Mouse (Mus musculus) ES-E14 (cell line): Measurements from ENCODE around the gene Cux1. TPM values are rescaled to one million over a fixed set of nuclear protein-coding genes. Genes with fewer than 3 reads are reported as not detected.

Experiments
- DNase-seq: peaks from one replicate; pipeline ENCODE4 v3.0.0-alpha.2; 2013; ENCODE audit warnings: low read depth, low spot score
- H3K27ac ChIP-seq: 2 replicates; pipeline ENCODE4 v1.5.1; 2012; ENCODE audit warnings: low read depth, mild to moderate bottlenecking, low read length, moderate library complexity, mixed read lengths; ENCODE audit not compliant: poor library complexity, insufficient read depth, severe bottlenecking
- H3K36me3 ChIP-seq: 2 replicates; pipeline ENCODE4 v1.6.1; 2012; ENCODE audit warnings: mild to moderate bottlenecking, low read length, moderate library complexity, mixed read lengths; ENCODE audit not compliant: control insufficient read depth, poor library complexity, insufficient read depth, severe bottlenecking
- H3K4me1 ChIP-seq, 2 experiments: fragments of 150-350 bp in 1 of 2; sonication (generic) in 1 of 2; 2 replicates each; pipeline ENCODE4 v1.6.1; 2012; ENCODE audit warnings: low read length in 2 of 2, mild to moderate bottlenecking in 1 of 2, mixed read lengths in 1 of 2; ENCODE audit not compliant: control insufficient read depth in 2 of 2, insufficient read depth in 2 of 2, poor library complexity in 1 of 2
- H3K4me3 ChIP-seq, 2 experiments: fragments of 150-350 bp in 1 of 2; sonication (generic) in 1 of 2; 2 replicates each; pipeline ENCODE4 v1.5.1; 2012; ENCODE audit warnings: low read length in 2 of 2, low read depth in 1 of 2, mild to moderate bottlenecking in 1 of 2, mixed read lengths in 1 of 2; ENCODE audit not compliant: insufficient read depth in 1 of 2, poor library complexity in 1 of 2, severe bottlenecking in 1 of 2
- H3K9ac ChIP-seq: 2 replicates; pipeline ENCODE4 v1.6.1; 2012; ENCODE audit warnings: low read depth, mild to moderate bottlenecking, low read length, mixed read lengths; ENCODE audit not compliant: poor library complexity, insufficient read depth, severe bottlenecking
- H3K9me3 ChIP-seq: fragments of 150-350 bp; sonication (generic); 2 replicates; pipeline ENCODE4 v1.6.1; 2012; ENCODE audit warnings: low read depth, mild to moderate bottlenecking, low read length; ENCODE audit not compliant: control insufficient read depth, insufficient read depth
- CHD2 ChIP-seq: IDR thresholded peaks from 2 replicates; pipeline ENCODE4 v1.6.1; 2014; ENCODE audit warnings: mild to moderate bottlenecking, low read depth, low read length, inconsistent platforms
- HCFC1 ChIP-seq: IDR thresholded peaks from 2 replicates; pipeline ENCODE4 v1.6.1; 2012; ENCODE audit warnings: low read length, inconsistent platforms, borderline replicate concordance; ENCODE audit not compliant: insufficient read depth
- MAFK ChIP-seq: IDR thresholded peaks from 2 replicates; pipeline ENCODE4 v1.6.1; 2014; ENCODE audit warnings: mild to moderate bottlenecking, low read depth, low read length, inconsistent platforms; ENCODE audit not compliant: insufficient read depth
- ZC3H11A ChIP-seq: IDR thresholded peaks from 2 replicates; pipeline ENCODE4 v1.6.1; 2012; ENCODE audit warnings: low read depth, mild to moderate bottlenecking, inconsistent platforms, low read length, borderline replicate concordance
- ZNF384 ChIP-seq: IDR thresholded peaks from 2 replicates; pipeline ENCODE4 v1.6.1; 2012; ENCODE audit warnings: low read depth, low read length, inconsistent platforms
- in situ Hi-C, 2 experiments: fragments of 600-800 bp; cut with MboI; formaldehyde crosslinking; loops; one replicate each; pipeline ENCODE4 v1.15.1; 2025; ENCODE audit warnings: low sequenced_read_pairs in 2 of 2, inconsistent platforms in 1 of 2; ENCODE audit not compliant: unreplicated experiment in 2 of 2
- total RNA-seq: library from RNA; depleted of rRNA; stranded (reverse); fragments of 300-350 nt; gene quantifications from 2 replicates; pipeline ENCODE4 v1.2.3, GENCODE M21; 2012

The Cux1 gene
- total RNA-seq, 1 experiment = 23.6 TPM

GRCm38 (mm10) chr5:136458893-136459499, 108.3 kb downstream of the Cux1 start:
- Histone ChIP-seq H3K9me3 (no peaks in the 10 kb centered on the region), H3K36me3 (no peaks in the 10 kb centered on the region; the same call in 1 of the 2 replicates), H3K27ac (no peak overlapping the region), H3K4me3 (no peak overlapping the region), H3K9ac (no peak overlapping the region), H3K4me1 (0 out of 4 replicates have a peak, but pooled peaks cover 0 to 1% of the 10 kb centered on the region in 2 experiments)
- no peak for TF ChIP-seq MAFK
- TF ChIP-seq CHD2 = no peak
- TF ChIP-seq ZC3H11A = no peak
- no peak for TF ChIP-seq ZNF384
- no peak for DNase-seq
- in situ Hi-C loops = no loop called here

GRCm38 (mm10) chr5:136458102-136458863, 109.0 kb downstream of the Cux1 start:
- in situ Hi-C loops = no loop called here
- Histone ChIP-seq H3K9ac (no peak overlapping the region), H3K36me3 (no peaks in the 10 kb centered on the region), H3K27ac (no peak overlapping the region), H3K4me1 (no peaks in the 10 kb centered on the region), H3K4me3 (no peak overlapping the region), H3K9me3 (no peaks in the 10 kb centered on the region)
- no peak for DNase-seq
- TF ChIP-seq HCFC1 (no peak), CHD2 (no peak), MAFK (no peak), ZC3H11A (no peak), ZNF384 (no peak)

- no peaks in the 10 kb centered on the region for H3K4me1 ChIP-seq
- in situ Hi-C loops = no loop called here
- H3K9me3 ChIP-seq = no peaks in the 10 kb centered on the region
- no peaks in the 10 kb centered on the region for H3K36me3 ChIP-seq
- no peak overlapping the region for H3K9ac ChIP-seq
- TF ChIP-seq CHD2 (no peak), ZC3H11A (no peak), HCFC1 (no peak), ZNF384 (no peak), MAFK (no peak)
- no peak overlapping the region for H3K4me3 ChIP-seq
- no peak overlapping the region for H3K27ac ChIP-seq
- DNase-seq = no peak
Measured at GRCm38 (mm10) chr5:136456395-136456794, 110.9 kb downstream of the Cux1 start.

GRCm38 (mm10) chr5:136452681-136453080, 114.6 kb downstream of the Cux1 start:
- Histone ChIP-seq H3K4me1 (no peaks in the 10 kb centered on the region), H3K27ac (no peak overlapping the region), H3K4me3 (no peak overlapping the region), H3K36me3 (no peaks in the 10 kb centered on the region), H3K9ac (no peak overlapping the region), H3K9me3 (no peaks in the 10 kb centered on the region)
- in situ Hi-C loops = no loop called here
- TF ChIP-seq HCFC1 = no peak
- no peak for TF ChIP-seq MAFK
- TF ChIP-seq ZNF384 = no peak
- TF ChIP-seq ZC3H11A = no peak
- TF ChIP-seq CHD2 = no peak
- DNase-seq = no peak

- no peaks in the 10 kb centered on the region for H3K36me3 ChIP-seq
- no peak for TF ChIP-seq ZNF384
- no peak for TF ChIP-seq CHD2
- TF ChIP-seq ZC3H11A = no peak
- H3K9me3 ChIP-seq = no peaks in the 10 kb centered on the region
- in situ Hi-C loops = no loop called here
- no peaks in the 10 kb centered on the region for H3K4me1 ChIP-seq
- DNase-seq = no peak
- H3K9ac ChIP-seq = no peak overlapping the region
- H3K4me3 ChIP-seq = no peak overlapping the region
- no peak overlapping the region for H3K27ac ChIP-seq
Measured at GRCm38 (mm10) chr5:136449801-136450200, 117.5 kb downstream of the Cux1 start.
